Mouse (Mus musculus): ENCODE data around the gene Disp1. TPM values are rescaled to one million over a fixed set of nuclear protein-coding genes. Genes with fewer than 3 reads are reported as not detected.

Gene Disp1
- polyA plus RNA-seq, 2 experiments, result 34.7 to 47.3 TPM

- Histone ChIP-seq H3K27ac (replicated peaks; ENCODE audit: low read depth, low read length) (peak overlapping the region; percentile 75), H3K9ac (ENCODE audit: low read depth, low read length, severe bottlenecking) (no peak overlapping the region), H3K4me1 (ENCODE audit: control insufficient read depth, insufficient read depth, low read length) (peaks cover 52% of the 10 kb centered on the region), H3K9me3 (ENCODE audit: control insufficient read depth, low read length) (no peaks in the 10 kb centered on the region), H3K4me3 (replicated peaks; ENCODE audit: low read length) (no peak overlapping the region), H3K36me3 (ENCODE audit: control insufficient read depth, insufficient read depth, low read length) (no peaks in the 10 kb centered on the region), H3K4me2 (replicated peaks; ENCODE audit: low read depth, low read length, severe bottlenecking) (no peak overlapping the region), H3K27me3 (ENCODE audit: control insufficient read depth, insufficient read depth, low read length) (no peaks in the 10 kb centered on the region)
- 17% methylated on average over 10 of the region's 10 CpGs for WGBS
- DNase-seq (ENCODE audit: low spot score), result no peak
- ATAC-seq (ENCODE audit: low FRiP score, low read depth), result peak; percentile 32; the same call in 1 of the 2 replicates
- TF ChIP-seq POLR2A (IDR thresholded peaks at IDR 0.05; ENCODE audit: borderline replicate concordance, extremely low read depth, insufficient read depth, insufficient read length), result no peak
Measured at GRCm38 (mm10) chr1:183189014-183189662, 32.2 kb downstream of the Disp1 start.

GRCm38 (mm10) chr1:183188115-183189013 lies 33.0 kb downstream of the Disp1 start:
- peak; percentile 73 for ATAC-seq (ENCODE audit: low FRiP score, low read depth)
- H3K27me3 ChIP-seq (ENCODE audit: control insufficient read depth, insufficient read depth, low read length), result no peaks in the 10 kb centered on the region
- DNase-seq (ENCODE audit: low spot score), result peak; percentile 78
- no peak for TF ChIP-seq POLR2A (IDR thresholded peaks at IDR 0.05; ENCODE audit: borderline replicate concordance, extremely low read depth, insufficient read depth, insufficient read length)
- no peak overlapping the region for H3K9ac ChIP-seq (ENCODE audit: low read depth, low read length, severe bottlenecking)
- H3K9me3 ChIP-seq (ENCODE audit: control insufficient read depth, low read length), result no peaks in the 10 kb centered on the region
- no peak overlapping the region for H3K4me3 ChIP-seq (replicated peaks; ENCODE audit: low read length)
- no peak overlapping the region for H3K4me2 ChIP-seq (replicated peaks; ENCODE audit: low read depth, low read length, severe bottlenecking)
- peaks cover 49% of the 10 kb centered on the region for H3K4me1 ChIP-seq (ENCODE audit: control insufficient read depth, insufficient read depth, low read length)
- no peaks in the 10 kb centered on the region for H3K36me3 ChIP-seq (ENCODE audit: control insufficient read depth, insufficient read depth, low read length)
- H3K27ac ChIP-seq (replicated peaks; ENCODE audit: low read depth, low read length), result peak overlapping the region; percentile 75
- WGBS, result 25% methylated on average over 20 of the region's 20 CpGs

- Histone ChIP-seq H3K9me3 (ENCODE audit: control insufficient read depth, low read length) (no peaks in the 10 kb centered on the region), H3K27me3 (ENCODE audit: control insufficient read depth, insufficient read depth, low read length) (no peaks in the 10 kb centered on the region), H3K36me3 (ENCODE audit: control insufficient read depth, insufficient read depth, low read length) (no peaks in the 10 kb centered on the region), H3K27ac (replicated peaks; ENCODE audit: low read depth, low read length) (no peak overlapping the region), H3K4me3 (replicated peaks; ENCODE audit: low read length) (no peak overlapping the region), H3K4me1 (ENCODE audit: control insufficient read depth, insufficient read depth, low read length) (peaks cover 43% of the 10 kb centered on the region), H3K4me2 (replicated peaks; ENCODE audit: low read depth, low read length, severe bottlenecking) (no peak overlapping the region), H3K9ac (ENCODE audit: low read depth, low read length, severe bottlenecking) (no peak overlapping the region)
- no peak for ATAC-seq (ENCODE audit: low FRiP score, low read depth)
- no peak for TF ChIP-seq POLR2A (IDR thresholded peaks at IDR 0.05; ENCODE audit: borderline replicate concordance, extremely low read depth, insufficient read depth, insufficient read length)
- WGBS, result 83% methylated on average over 6 of the region's 6 CpGs
- DNase-seq (ENCODE audit: low spot score), result no peak
Measured at GRCm38 (mm10) chr1:183185560-183185959, 35.8 kb downstream of the Disp1 start.

- H3K4me2 ChIP-seq (replicated peaks; ENCODE audit: low read depth, low read length, severe bottlenecking), result no peak overlapping the region
- peaks cover 37% of the 10 kb centered on the region for H3K4me1 ChIP-seq (ENCODE audit: control insufficient read depth, insufficient read depth, low read length)
- H3K9ac ChIP-seq (ENCODE audit: low read depth, low read length, severe bottlenecking), result no peak overlapping the region
- no peak overlapping the region for H3K4me3 ChIP-seq (replicated peaks; ENCODE audit: low read length)
- H3K27me3 ChIP-seq (ENCODE audit: control insufficient read depth, insufficient read depth, low read length), result no peaks in the 10 kb centered on the region
- ATAC-seq (ENCODE audit: low FRiP score, low read depth), result no peak
- no peak for TF ChIP-seq POLR2A (IDR thresholded peaks at IDR 0.05; ENCODE audit: borderline replicate concordance, extremely low read depth, insufficient read depth, insufficient read length)
- H3K36me3 ChIP-seq (ENCODE audit: control insufficient read depth, insufficient read depth, low read length), result no peaks in the 10 kb centered on the region
- WGBS, result 83% methylated on average over 5 of the region's 5 CpGs
- no peak overlapping the region for H3K27ac ChIP-seq (replicated peaks; ENCODE audit: low read depth, low read length)
- H3K9me3 ChIP-seq (ENCODE audit: control insufficient read depth, low read length), result no peaks in the 10 kb centered on the region
- DNase-seq (ENCODE audit: low spot score), result no peak
Measured at GRCm38 (mm10) chr1:183184681-183185080, 36.6 kb downstream of the Disp1 start.

- Histone ChIP-seq H3K4me1 (ENCODE audit: control insufficient read depth, insufficient read depth, low read length) (peaks cover 28% of the 10 kb centered on the region), H3K4me2 (replicated peaks; ENCODE audit: low read depth, low read length, severe bottlenecking) (no peak overlapping the region), H3K27ac (replicated peaks; ENCODE audit: low read depth, low read length) (no peak overlapping the region), H3K4me3 (replicated peaks; ENCODE audit: low read length) (no peak overlapping the region), H3K9ac (ENCODE audit: low read depth, low read length, severe bottlenecking) (no peak overlapping the region), H3K9me3 (ENCODE audit: control insufficient read depth, low read length) (no peaks in the 10 kb centered on the region), H3K27me3 (ENCODE audit: control insufficient read depth, insufficient read depth, low read length) (no peaks in the 10 kb centered on the region), H3K36me3 (ENCODE audit: control insufficient read depth, insufficient read depth, low read length) (no peaks in the 10 kb centered on the region)
- no peak for TF ChIP-seq POLR2A (IDR thresholded peaks at IDR 0.05; ENCODE audit: borderline replicate concordance, extremely low read depth, insufficient read depth, insufficient read length)
- DNase-seq (ENCODE audit: low spot score), result no peak
- ATAC-seq (ENCODE audit: low FRiP score, low read depth), result no peak
- WGBS, result 65% methylated on average over 5 of the region's 5 CpGs
Measured at GRCm38 (mm10) chr1:183183565-183183964, 37.8 kb downstream of the Disp1 start.

Measured in limb, embryonic 14.5 days (tissue).